ENCODE assay signal across 20 mouse cellular contexts in genomic region chr3:80123666-80124065, GRCm38 (mm10).
"Had no signal": no experiment of that assay in that cellular context is flagged by ENCODE, and none has a peak within 500 bp of the region (broad histone marks: within the 10 kb centered on the region; RNA-seq: fewer than 3 reads in every experiment).

No protein-coding gene starts in this region.

- H3K27me3 ChIP-seq: limb, embryonic 13.5 days; liver, embryonic 13.5 days; midbrain, embryonic 13.5 days; neural tube, embryonic 13.5 days; stomach, embryonic 15.5 days had no signal

- H3K36me3 ChIP-seq: limb, embryonic 13.5 days; liver, embryonic 13.5 days; midbrain, embryonic 10.5 days; midbrain, embryonic 13.5 days; neural tube, embryonic 13.5 days; stomach, embryonic 15.5 days had no signal

- H3K4me3 ChIP-seq: left cerebral cortex, adult 2 months; limb, embryonic 13.5 days; liver, embryonic 13.5 days; midbrain, embryonic 10.5 days; midbrain, embryonic 13.5 days; myocyte; neural tube, embryonic 13.5 days; stomach, embryonic 15.5 days had no signal

- H3K4me1 ChIP-seq: limb, embryonic 13.5 days; liver, embryonic 13.5 days; midbrain, embryonic 10.5 days; midbrain, embryonic 13.5 days; neural tube, embryonic 13.5 days; stomach, embryonic 15.5 days had no signal

- H3K9ac ChIP-seq: limb, embryonic 13.5 days; liver, embryonic 13.5 days; midbrain, embryonic 13.5 days; neural tube, embryonic 13.5 days; stomach, embryonic 15.5 days had no signal

- H3K27ac ChIP-seq: left cerebral cortex, adult 2 months; limb, embryonic 13.5 days; liver, embryonic 13.5 days; macrophage; midbrain, embryonic 10.5 days; midbrain, embryonic 13.5 days; neural tube, embryonic 13.5 days; stomach, embryonic 15.5 days had no signal

- ATAC-seq: intestine, embryonic 16.5 days; midbrain, embryonic 13.5 days; midbrain, embryonic 16.5 days had no signal

- DNase-seq: kidney, adult 2 months; kidney, postnatal 25 days; layer of hippocampus, postnatal 36 days; liver, embryonic 13.5 days; lung, adult 2 months; lung, postnatal 14 days; retina, postnatal 1 day; right cerebral cortex, postnatal 25 days; spleen, adult 18-20 months; thymus, postnatal 25 days had no signal

- H3K4me2 ChIP-seq: limb, embryonic 13.5 days; liver, embryonic 13.5 days; midbrain, embryonic 13.5 days; neural tube, embryonic 13.5 days; stomach, embryonic 15.5 days had no signal

- H3K9me3 ChIP-seq: limb, embryonic 13.5 days; liver, embryonic 13.5 days; midbrain, embryonic 10.5 days; midbrain, embryonic 13.5 days; neural tube, embryonic 13.5 days; stomach, embryonic 15.5 days had no signal
